Mouse (Mus musculus): ENCODE data around the gene Gfi1b.

DNA sequence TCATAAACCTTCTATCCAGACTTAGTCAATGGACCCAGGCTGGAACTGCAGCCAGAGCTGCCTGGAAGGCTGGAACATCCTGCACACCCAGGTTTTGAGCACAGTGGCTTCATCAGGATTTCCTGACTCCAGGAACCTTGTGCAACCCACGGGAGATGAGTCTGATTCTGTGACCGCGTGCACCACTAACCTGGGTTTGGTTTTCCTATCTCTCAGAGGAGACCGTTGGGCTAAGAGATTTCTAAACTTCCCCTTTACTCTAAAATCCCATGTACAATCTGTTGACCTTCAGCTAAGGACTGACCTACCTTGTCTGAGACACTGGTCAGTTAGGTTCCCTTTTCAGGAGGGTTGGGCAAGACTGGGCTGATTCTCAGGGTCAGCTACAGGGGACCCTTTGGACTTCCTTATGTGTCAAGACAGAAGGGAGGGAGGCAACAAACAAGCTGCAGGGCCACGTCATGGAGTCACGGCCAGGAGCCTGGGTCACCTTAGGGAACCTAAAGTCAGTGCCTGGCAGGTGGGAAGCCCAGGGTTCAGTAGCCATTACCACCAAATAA, 2.9 kb downstream of the Gfi1b start:
- TF ChIP-seq CTCF (IDR thresholded peaks at IDR 0.05; ENCODE audit: low read depth) (no peak), EP300 (IDR thresholded peaks at IDR 0.05; ENCODE audit: low read depth) (no peak)
